Mouse (Mus musculus): Measurements from ENCODE around the gene Ccdc61.

Gene Ccdc61

DNA sequence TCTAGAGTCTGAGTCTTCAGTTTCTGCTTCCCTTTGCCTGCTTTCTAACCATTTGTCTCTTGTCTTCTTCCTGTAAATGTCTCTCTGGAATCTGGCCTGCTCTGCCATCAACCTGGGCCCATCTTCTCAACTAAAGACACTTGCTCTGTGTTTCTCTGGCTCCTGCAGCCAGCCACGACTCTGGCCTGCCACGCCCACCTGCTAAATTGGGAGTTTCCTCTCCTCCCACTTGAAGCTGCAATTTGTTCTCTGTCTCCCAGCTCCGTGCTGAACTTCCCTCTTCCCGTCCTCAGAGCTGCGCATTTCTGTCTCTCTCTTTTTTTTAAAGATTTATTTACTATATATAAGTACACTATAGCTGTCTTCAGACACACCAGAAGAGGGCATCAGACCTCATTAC, 65.4 kb downstream of the Ccdc61 start:
- DNase-seq: no peak

GRCm38 (mm10) chr7:18841174-18841567, 69.0 kb downstream of the Ccdc61 start:
- no peak for DNase-seq
